Mouse (Mus musculus): ENCODE results near the gene Adat2. TPM values are rescaled to one million over a fixed set of nuclear protein-coding genes. Genes with fewer than 3 reads are reported as not detected.

Gene Adat2
- polyA plus RNA-seq, 2 experiments, result 4.8 to 10.2 TPM

- Histone ChIP-seq H3K4me2 (replicated peaks; ENCODE audit: low read depth, low read length, severe bottlenecking) (no peak overlapping the region), H3K9ac (ENCODE audit: low read depth, low read length, severe bottlenecking) (no peak overlapping the region), H3K4me3 (replicated peaks; ENCODE audit: low read length) (no peak overlapping the region), H3K9me3 (ENCODE audit: control insufficient read depth, low read length) (no peaks in the 10 kb centered on the region), H3K27me3 (ENCODE audit: control insufficient read depth, insufficient read depth, low read length) (no peaks in the 10 kb centered on the region), H3K4me1 (ENCODE audit: control insufficient read depth, insufficient read depth, low read length) (peaks cover 20% of the 10 kb centered on the region), H3K27ac (replicated peaks; ENCODE audit: low read depth, low read length) (no peak overlapping the region), H3K36me3 (ENCODE audit: control insufficient read depth, insufficient read depth, low read length) (no peaks in the 10 kb centered on the region)
- ATAC-seq (ENCODE audit: low FRiP score, low read depth), result no peak
- TF ChIP-seq POLR2A (IDR thresholded peaks at IDR 0.05; ENCODE audit: borderline replicate concordance, extremely low read depth, insufficient read depth, insufficient read length), result no peak
- DNase-seq (ENCODE audit: low spot score), result peak; percentile 47
- 22% methylated on average over 10 of the region's 10 CpGs for WGBS
These were observed 19.3 kb downstream of the Adat2 start for GRCm38 (mm10) chr10:13572003-13572402.

- TF ChIP-seq POLR2A (IDR thresholded peaks at IDR 0.05; ENCODE audit: borderline replicate concordance, extremely low read depth, insufficient read depth, insufficient read length), result no peak
- DNase-seq (ENCODE audit: low spot score) (no peak), ATAC-seq (ENCODE audit: low FRiP score, low read depth) (no peak)
- Histone ChIP-seq H3K4me1 (ENCODE audit: control insufficient read depth, insufficient read depth, low read length) (peaks cover 20% of the 10 kb centered on the region), H3K27ac (replicated peaks; ENCODE audit: low read depth, low read length) (no peak overlapping the region), H3K9me3 (ENCODE audit: control insufficient read depth, low read length) (no peaks in the 10 kb centered on the region), H3K4me3 (replicated peaks; ENCODE audit: low read length) (no peak overlapping the region), H3K27me3 (ENCODE audit: control insufficient read depth, insufficient read depth, low read length) (no peaks in the 10 kb centered on the region), H3K36me3 (ENCODE audit: control insufficient read depth, insufficient read depth, low read length) (no peaks in the 10 kb centered on the region), H3K4me2 (replicated peaks; ENCODE audit: low read depth, low read length, severe bottlenecking) (no peak overlapping the region), H3K9ac (ENCODE audit: low read depth, low read length, severe bottlenecking) (no peak overlapping the region)
- WGBS, result 46% methylated on average over 6 of the region's 6 CpGs
These were observed 19.7 kb downstream of the Adat2 start for GRCm38 (mm10) chr10:13572410-13572809.

- no peaks in the 10 kb centered on the region for H3K4me1 ChIP-seq (ENCODE audit: control insufficient read depth, insufficient read depth, low read length)
- TF ChIP-seq POLR2A (IDR thresholded peaks at IDR 0.05; ENCODE audit: borderline replicate concordance, extremely low read depth, insufficient read depth, insufficient read length), result no peak
- no peaks in the 10 kb centered on the region for H3K9me3 ChIP-seq (ENCODE audit: control insufficient read depth, low read length)
- ATAC-seq (ENCODE audit: low FRiP score, low read depth) (no peak), DNase-seq (ENCODE audit: low spot score) (no peak)
- H3K27ac ChIP-seq (replicated peaks; ENCODE audit: low read depth, low read length), result no peak overlapping the region
- no peak overlapping the region for H3K9ac ChIP-seq (ENCODE audit: low read depth, low read length, severe bottlenecking)
- H3K36me3 ChIP-seq (ENCODE audit: control insufficient read depth, insufficient read depth, low read length), result no peaks in the 10 kb centered on the region
- WGBS, result 89% methylated on average over 7 of the region's 7 CpGs
- H3K4me2 ChIP-seq (replicated peaks; ENCODE audit: low read depth, low read length, severe bottlenecking), result no peak overlapping the region
- no peaks in the 10 kb centered on the region for H3K27me3 ChIP-seq (ENCODE audit: control insufficient read depth, insufficient read depth, low read length)
- H3K4me3 ChIP-seq (replicated peaks; ENCODE audit: low read length), result no peak overlapping the region
These were observed 24.4 kb downstream of the Adat2 start for GRCm38 (mm10) chr10:13577123-13577522.

GRCm38 (mm10) chr10:13587914-13588313 lies 35.2 kb downstream of the Adat2 start:
- no peak for DNase-seq (ENCODE audit: low spot score)

GRCm38 (mm10) chr10:13592196-13592595 lies 39.5 kb downstream of the Adat2 start:
- H3K36me3 ChIP-seq (ENCODE audit: control insufficient read depth, insufficient read depth, low read length), result no peaks in the 10 kb centered on the region
- TF ChIP-seq POLR2A (IDR thresholded peaks at IDR 0.05; ENCODE audit: borderline replicate concordance, extremely low read depth, insufficient read depth, insufficient read length), result no peak
- 94% methylated on average over 10 of the region's 10 CpGs for WGBS
- DNase-seq (ENCODE audit: low spot score), result no peak
- no peaks in the 10 kb centered on the region; the same call in 1 of the 2 replicates for H3K9me3 ChIP-seq (ENCODE audit: control insufficient read depth, low read length)
- no peak overlapping the region for H3K27ac ChIP-seq (replicated peaks; ENCODE audit: low read depth, low read length)
- no peaks in the 10 kb centered on the region for H3K27me3 ChIP-seq (ENCODE audit: control insufficient read depth, insufficient read depth, low read length)
- no peak overlapping the region for H3K4me2 ChIP-seq (replicated peaks; ENCODE audit: low read depth, low read length, severe bottlenecking)
- H3K4me1 ChIP-seq (ENCODE audit: control insufficient read depth, insufficient read depth, low read length), result no peaks in the 10 kb centered on the region
- no peak overlapping the region for H3K4me3 ChIP-seq (replicated peaks; ENCODE audit: low read length)
- H3K9ac ChIP-seq (ENCODE audit: low read depth, low read length, severe bottlenecking), result no peak overlapping the region
- no peak for ATAC-seq (ENCODE audit: low FRiP score, low read depth)

More at GRCm38 (mm10) chr10:13587914-13588313, 35.2 kb downstream of the Adat2 start:
- no peak for ATAC-seq (ENCODE audit: low FRiP score, low read depth)
- no peak overlapping the region for H3K4me3 ChIP-seq (replicated peaks; ENCODE audit: low read length)
- no peaks in the 10 kb centered on the region for H3K4me1 ChIP-seq (ENCODE audit: control insufficient read depth, insufficient read depth, low read length)
- H3K36me3 ChIP-seq (ENCODE audit: control insufficient read depth, insufficient read depth, low read length), result no peaks in the 10 kb centered on the region
- 72% methylated on average over 2 of the region's 2 CpGs for WGBS
- no peak overlapping the region for H3K4me2 ChIP-seq (replicated peaks; ENCODE audit: low read depth, low read length, severe bottlenecking)
- H3K9me3 ChIP-seq (ENCODE audit: control insufficient read depth, low read length), result no peaks in the 10 kb centered on the region; the same call in 1 of the 2 replicates
- no peak overlapping the region for H3K27ac ChIP-seq (replicated peaks; ENCODE audit: low read depth, low read length)
- no peak overlapping the region for H3K9ac ChIP-seq (ENCODE audit: low read depth, low read length, severe bottlenecking)
- H3K27me3 ChIP-seq (ENCODE audit: control insufficient read depth, insufficient read depth, low read length), result no peaks in the 10 kb centered on the region
- TF ChIP-seq POLR2A (IDR thresholded peaks at IDR 0.05; ENCODE audit: borderline replicate concordance, extremely low read depth, insufficient read depth, insufficient read length), result no peak

- ATAC-seq (ENCODE audit: low FRiP score, low read depth), result no peak
These were observed 40.8 kb downstream of the Adat2 start for GRCm38 (mm10) chr10:13593529-13593928.

More at GRCm38 (mm10) chr10:13593529-13593928, 40.8 kb downstream of the Adat2 start:
- Histone ChIP-seq H3K4me2 (replicated peaks; ENCODE audit: low read depth, low read length, severe bottlenecking) (no peak overlapping the region), H3K36me3 (ENCODE audit: control insufficient read depth, insufficient read depth, low read length) (no peaks in the 10 kb centered on the region), H3K9ac (ENCODE audit: low read depth, low read length, severe bottlenecking) (no peak overlapping the region), H3K4me3 (replicated peaks; ENCODE audit: low read length) (no peak overlapping the region), H3K9me3 (ENCODE audit: control insufficient read depth, low read length) (no peaks in the 10 kb centered on the region; the same call in 1 of the 2 replicates), H3K27me3 (ENCODE audit: control insufficient read depth, insufficient read depth, low read length) (no peaks in the 10 kb centered on the region), H3K27ac (replicated peaks; ENCODE audit: low read depth, low read length) (no peak overlapping the region), H3K4me1 (ENCODE audit: control insufficient read depth, insufficient read depth, low read length) (no peaks in the 10 kb centered on the region)
- no peak for TF ChIP-seq POLR2A (IDR thresholded peaks at IDR 0.05; ENCODE audit: borderline replicate concordance, extremely low read depth, insufficient read depth, insufficient read length)
- 83% methylated on average over 3 of the region's 3 CpGs for WGBS
- no peak for DNase-seq (ENCODE audit: low spot score)

All from limb, embryonic 14.5 days (tissue).